Mouse (Mus musculus): ENCODE data around the gene Cntn2. TPM values are rescaled to one million over a fixed set of nuclear protein-coding genes. Genes with fewer than 3 reads are reported as not detected.

The Cntn2 gene
- polyA plus RNA-seq, 1 experiment from 2014 or later = 0.26 TPM

- 93% methylated on average over 5 of the region's 5 CpGs for WGBS
- Histone ChIP-seq H3K27me3 (replicated peaks) (no peaks in the 10 kb centered on the region), H3K4me3 (replicated peaks) (no peak overlapping the region), H3K9ac (no peak overlapping the region), H3K4me2 (no peak overlapping the region), H3K36me3 (peaks cover 40% of the 10 kb centered on the region), H3K4me1 (no peaks in the 10 kb centered on the region), H3K27ac (no peak overlapping the region), H3K9me3 (no peaks in the 10 kb centered on the region)
- no peak for ATAC-seq (ENCODE audit: insufficient read depth, low FRiP score, low read depth)
These were observed 37.9 kb downstream of the Cntn2 start for GRCm38 (mm10) chr1:132505155-132505554.

GRCm38 (mm10) chr1:132500535-132500934 lies 42.5 kb downstream of the Cntn2 start:
- H3K4me3 ChIP-seq (replicated peaks) = no peak overlapping the region
- H3K4me2 ChIP-seq = no peak overlapping the region
- H3K27ac ChIP-seq = no peak overlapping the region
- 90% methylated on average over 2 of the region's 2 CpGs for WGBS
- ATAC-seq (ENCODE audit: insufficient read depth, low FRiP score, low read depth) = no peak
- no peak overlapping the region for H3K9ac ChIP-seq
- no peaks in the 10 kb centered on the region for H3K27me3 ChIP-seq (replicated peaks)
- H3K4me1 ChIP-seq = no peaks in the 10 kb centered on the region
- no peaks in the 10 kb centered on the region for H3K9me3 ChIP-seq
- H3K36me3 ChIP-seq = peaks cover 47% of the 10 kb centered on the region

GRCm38 (mm10) chr1:132483759-132484158 lies 59.3 kb downstream of the Cntn2 start:
- Histone ChIP-seq H3K4me1 (0 out of 2 replicates have a peak, but pooled peaks cover under 1% of the 10 kb centered on the region), H3K4me2 (no peak overlapping the region), H3K4me3 (replicated peaks) (no peak overlapping the region), H3K9me3 (no peaks in the 10 kb centered on the region), H3K9ac (no peak overlapping the region), H3K36me3 (peaks cover 2% of the 10 kb centered on the region; the same call in 1 of the 2 replicates), H3K27me3 (replicated peaks) (no peaks in the 10 kb centered on the region), H3K27ac (no peak overlapping the region)
- 74% methylated on average over 6 of the region's 6 CpGs for WGBS
- no peak for ATAC-seq (ENCODE audit: insufficient read depth, low FRiP score, low read depth)

GRCm38 (mm10) chr1:132483234-132483633 lies 59.8 kb downstream of the Cntn2 start:
- Histone ChIP-seq H3K4me3 (replicated peaks) (no peak overlapping the region), H3K9me3 (no peaks in the 10 kb centered on the region), H3K36me3 (peaks cover 2% of the 10 kb centered on the region; the same call in 1 of the 2 replicates), H3K27ac (no peak overlapping the region), H3K4me1 (peaks cover 5% of the 10 kb centered on the region; the same call in 1 of the 2 replicates), H3K9ac (no peak overlapping the region), H3K4me2 (no peak overlapping the region), H3K27me3 (replicated peaks) (no peaks in the 10 kb centered on the region)
- ATAC-seq (ENCODE audit: insufficient read depth, low FRiP score, low read depth) = no peak
- 81% methylated on average over 3 of the region's 3 CpGs for WGBS

- H3K4me1 ChIP-seq = peaks cover 5% of the 10 kb centered on the region; the same call in 1 of the 2 replicates
- peaks cover 1% of the 10 kb centered on the region; the same call in 1 of the 2 replicates for H3K36me3 ChIP-seq
- ATAC-seq (ENCODE audit: insufficient read depth, low FRiP score, low read depth) = no peak
- no peak overlapping the region for H3K9ac ChIP-seq
- H3K27me3 ChIP-seq (replicated peaks) = no peaks in the 10 kb centered on the region
- no peaks in the 10 kb centered on the region for H3K9me3 ChIP-seq
- H3K27ac ChIP-seq = no peak overlapping the region
- no peak overlapping the region for H3K4me2 ChIP-seq
- no peak overlapping the region for H3K4me3 ChIP-seq (replicated peaks)
- 89% methylated on average over 2 of the region's 2 CpGs for WGBS
These were observed 61.4 kb downstream of the Cntn2 start for GRCm38 (mm10) chr1:132481619-132482018.

- no peak overlapping the region for H3K9ac ChIP-seq
- peaks cover 5% of the 10 kb centered on the region; the same call in 1 of the 2 replicates for H3K4me1 ChIP-seq
- no peak overlapping the region for H3K4me3 ChIP-seq (replicated peaks)
- no peaks in the 10 kb centered on the region for H3K36me3 ChIP-seq
- no peaks in the 10 kb centered on the region for H3K27me3 ChIP-seq (replicated peaks)
- 88% methylated on average over 1 of the region's 1 CpGs for WGBS
- ATAC-seq (ENCODE audit: insufficient read depth, low FRiP score, low read depth) = no peak
- H3K9me3 ChIP-seq = no peaks in the 10 kb centered on the region
- H3K4me2 ChIP-seq = no peak overlapping the region
- no peak overlapping the region for H3K27ac ChIP-seq
These were observed 63.6 kb downstream of the Cntn2 start for GRCm38 (mm10) chr1:132479438-132479837.

GRCm38 (mm10) chr1:132476928-132477691 lies 65.9 kb downstream of the Cntn2 start, which contains the start of gene Rbbp5:
TSS of gene Rbbp5 (plus strand) at chr1:132477365.
- Histone ChIP-seq H3K27me3 (replicated peaks) (no peaks in the 10 kb centered on the region), H3K9me3 (no peaks in the 10 kb centered on the region), H3K4me1 (peaks cover 5% of the 10 kb centered on the region; the same call in 1 of the 2 replicates), H3K4me3 (replicated peaks) (peak within 1 kb of the TSS; percentile 88), H3K36me3 (no peaks in the 10 kb centered on the region), H3K27ac (peak within 1 kb of the TSS; percentile 67; the same call in 1 of the 2 replicates), H3K4me2 (peak within 1 kb of the TSS; percentile 60), H3K9ac (peak within 1 kb of the TSS; percentile 79)
- peak; percentile 93 for ATAC-seq (ENCODE audit: insufficient read depth, low FRiP score, low read depth)
- under 1% methylated on average over 43 of the region's 43 CpGs for WGBS

GRCm38 (mm10) chr1:132476575-132476927 lies 66.5 kb downstream of the Cntn2 start:
- Histone ChIP-seq H3K4me3 (replicated peaks) (peak overlapping the region; percentile 88), H3K9ac (peak overlapping the region; percentile 46; the same call in 1 of the 2 replicates), H3K27ac (peak overlapping the region; percentile 53; the same call in 1 of the 2 replicates), H3K4me2 (peak overlapping the region; percentile 60), H3K27me3 (replicated peaks) (no peaks in the 10 kb centered on the region), H3K9me3 (no peaks in the 10 kb centered on the region), H3K4me1 (peaks cover 5% of the 10 kb centered on the region; the same call in 1 of the 2 replicates), H3K36me3 (no peaks in the 10 kb centered on the region)
- peak; percentile 41; the same call in 1 of the 2 replicates for ATAC-seq (ENCODE audit: insufficient read depth, low FRiP score, low read depth)
- WGBS = 4% methylated on average over 9 of the region's 9 CpGs

- Histone ChIP-seq H3K4me2 (no peak overlapping the region), H3K27ac (no peak overlapping the region), H3K9me3 (no peaks in the 10 kb centered on the region), H3K4me1 (peaks cover 5% of the 10 kb centered on the region; the same call in 1 of the 2 replicates), H3K27me3 (replicated peaks) (no peaks in the 10 kb centered on the region), H3K9ac (no peak overlapping the region), H3K4me3 (replicated peaks) (no peak overlapping the region), H3K36me3 (no peaks in the 10 kb centered on the region)
- 71% methylated on average over 1 of the region's 1 CpGs for WGBS
- ATAC-seq (ENCODE audit: insufficient read depth, low FRiP score, low read depth) = no peak
These were observed 68.6 kb downstream of the Cntn2 start for GRCm38 (mm10) chr1:132474496-132474895.

- H3K4me1 ChIP-seq = peaks cover 5% of the 10 kb centered on the region; the same call in 1 of the 2 replicates
- no peak overlapping the region for H3K4me2 ChIP-seq
- H3K27ac ChIP-seq = no peak overlapping the region
- H3K36me3 ChIP-seq = no peaks in the 10 kb centered on the region
- 58% methylated on average over 5 of the region's 5 CpGs for WGBS
- no peak overlapping the region for H3K9ac ChIP-seq
- H3K27me3 ChIP-seq (replicated peaks) = no peaks in the 10 kb centered on the region
- no peak overlapping the region for H3K4me3 ChIP-seq (replicated peaks)
- H3K9me3 ChIP-seq = no peaks in the 10 kb centered on the region
- no peak for ATAC-seq (ENCODE audit: insufficient read depth, low FRiP score, low read depth)
These were observed 70.5 kb downstream of the Cntn2 start for GRCm38 (mm10) chr1:132472537-132472936.

GRCm38 (mm10) chr1:132471499-132471898 lies 71.6 kb downstream of the Cntn2 start:
- ATAC-seq (ENCODE audit: insufficient read depth, low FRiP score, low read depth) = no peak
- no peak overlapping the region for H3K4me2 ChIP-seq
- no peak overlapping the region for H3K9ac ChIP-seq
- no peaks in the 10 kb centered on the region for H3K36me3 ChIP-seq
- no peaks in the 10 kb centered on the region for H3K9me3 ChIP-seq
- WGBS = 86% methylated on average over 5 of the region's 5 CpGs
- no peak overlapping the region for H3K27ac ChIP-seq
- H3K4me3 ChIP-seq (replicated peaks) = no peak overlapping the region
- peaks cover 5% of the 10 kb centered on the region; the same call in 1 of the 2 replicates for H3K4me1 ChIP-seq
- H3K27me3 ChIP-seq (replicated peaks) = no peaks in the 10 kb centered on the region

GRCm38 (mm10) chr1:132471032-132471431 lies 72.0 kb downstream of the Cntn2 start:
- H3K4me3 ChIP-seq (replicated peaks) = no peak overlapping the region
- no peak overlapping the region for H3K9ac ChIP-seq
- H3K27me3 ChIP-seq (replicated peaks) = no peaks in the 10 kb centered on the region
- H3K27ac ChIP-seq = no peak overlapping the region
- H3K4me2 ChIP-seq = no peak overlapping the region
- ATAC-seq (ENCODE audit: insufficient read depth, low FRiP score, low read depth) = no peak
- 84% methylated on average over 2 of the region's 2 CpGs for WGBS
- no peaks in the 10 kb centered on the region for H3K36me3 ChIP-seq
- H3K4me1 ChIP-seq = peaks cover 5% of the 10 kb centered on the region; the same call in 1 of the 2 replicates
- H3K9me3 ChIP-seq = no peaks in the 10 kb centered on the region

All from stomach, embryonic 15.5 days (tissue).